Comparison of ENCODE assay signal across 8 mouse cellular contexts in genomic region chr11:80479425-80479824, GRCm38 (mm10). TPM values are rescaled to one million over a fixed set of nuclear protein-coding genes. Genes with fewer than 3 reads are reported as not detected.
DNase-seq lines count a peak whose midpoint lies in the region; ATAC-seq lines count a peak whose summit lies in the region.

No protein-coding gene starts in this region.

- DNase-seq in layer of hippocampus, postnatal 14 days (ENCODE audit: low spot score in 2 of 2): peak; percentile 42 to 53
- DNase-seq in layer of hippocampus, adult 9-10 months (ENCODE audit: low spot score): no peak
- peak; percentile 67 to 78 for DNase-seq in cerebellum, postnatal 10 days
- no peak for DNase-seq in hindbrain, embryonic 10.5 days (ENCODE audit: low spot score)
- DNase-seq in spleen, adult 12 weeks (ENCODE audit: low spot score): no peak
- DNase-seq in frontal cortex, postnatal 36 days (ENCODE audit: low spot score in 2 of 2): no peak

- H3K27ac ChIP-seq in hindbrain, embryonic 10.5 days: peak overlapping the region; percentile 92
- H3K27ac ChIP-seq in midbrain, embryonic 15.5 days: peak overlapping the region; percentile 99
- H3K27ac ChIP-seq in heart, embryonic 12.5 days (ENCODE audit: poor library complexity, severe bottlenecking): no peak overlapping the region

- H3K4me1 ChIP-seq in hindbrain, embryonic 10.5 days (replicated peaks): peaks cover 76% of the 10 kb centered on the region
- peaks cover 45% of the 10 kb centered on the region for H3K4me1 ChIP-seq in midbrain, embryonic 15.5 days
- peaks cover 9% of the 10 kb centered on the region for H3K4me1 ChIP-seq in heart, embryonic 12.5 days (replicated peaks)

- peak overlapping the region; percentile 68 for H3K4me3 ChIP-seq in hindbrain, embryonic 10.5 days
- peak overlapping the region; percentile 89 for H3K4me3 ChIP-seq in midbrain, embryonic 15.5 days
- no peak overlapping the region for H3K4me3 ChIP-seq in heart, embryonic 12.5 days

- peak overlapping the region; percentile 85 for H3K4me2 ChIP-seq in midbrain, embryonic 15.5 days
- no peak overlapping the region for H3K4me2 ChIP-seq in heart, embryonic 12.5 days

- H3K27me3 ChIP-seq in hindbrain, embryonic 10.5 days (ENCODE audit: insufficient read depth, poor library complexity, severe bottlenecking): peaks cover 68% of the 10 kb centered on the region
- H3K27me3 ChIP-seq in midbrain, embryonic 15.5 days (replicated peaks): no peaks in the 10 kb centered on the region
- peaks cover 26% of the 10 kb centered on the region for H3K27me3 ChIP-seq in heart, embryonic 12.5 days (replicated peaks)

- H3K9me3 ChIP-seq in hindbrain, embryonic 10.5 days: no peaks in the 10 kb centered on the region
- no peaks in the 10 kb centered on the region for H3K9me3 ChIP-seq in midbrain, embryonic 15.5 days
- H3K9me3 ChIP-seq in heart, embryonic 12.5 days (replicated peaks): no peaks in the 10 kb centered on the region

- H3K36me3 ChIP-seq in hindbrain, embryonic 10.5 days: peaks cover 32% of the 10 kb centered on the region
- H3K36me3 ChIP-seq in midbrain, embryonic 15.5 days (replicated peaks): no peaks in the 10 kb centered on the region
- peaks cover 6% of the 10 kb centered on the region; the same call in 1 of the 2 replicates for H3K36me3 ChIP-seq in heart, embryonic 12.5 days

- H3K9ac ChIP-seq in midbrain, embryonic 15.5 days: peak overlapping the region; percentile 98
- no peak overlapping the region for H3K9ac ChIP-seq in heart, embryonic 12.5 days

- ATAC-seq in midbrain, embryonic 15.5 days (replicated peaks): no peak
- ATAC-seq in heart, embryonic 12.5 days (ENCODE audit: insufficient number of reproducible peaks, low FRiP score): no peak

- 74% methylated on average over 5 of the region's 5 CpGs for WGBS in hindbrain, embryonic 10.5 days
- WGBS in midbrain, embryonic 15.5 days: 31% methylated on average over 5 of the region's 5 CpGs
- WGBS in heart, embryonic 12.5 days: 71% methylated on average over 5 of the region's 5 CpGs

RNA-seq across cellular contexts. Expression of gene Cdk5r1, which starts 2.6 kb away (rescaled TPM):
- total RNA-seq in layer of hippocampus, postnatal 14 days (2021): 100 to 1,000 TPM; 233 to 258 TPM
- 7.0 and 18.0 TPM in 2 replicates for polyA plus RNA-seq in hindbrain, embryonic 10.5 days (2016; fragmentation: Nextera tagmentation; extraction: Ambion mirVana)
- polyA plus RNA-seq in midbrain, embryonic 15.5 days (2015; fragmentation: Nextera tagmentation; extraction: Ambion mirVana): 102 and 105 TPM in 2 replicates
- 0.50 and 0.56 TPM in 2 replicates for polyA plus RNA-seq in heart, embryonic 12.5 days (2016; fragmentation: Nextera tagmentation; extraction: Ambion mirVana)

RNA-seq across cellular contexts. Expression of gene Psmd11, which starts 51.0 kb away (rescaled TPM):
- total RNA-seq in layer of hippocampus, postnatal 14 days (2021): 100 to 1,000 TPM; 102 to 109 TPM
- 344 and 387 TPM in 2 replicates for polyA plus RNA-seq in hindbrain, embryonic 10.5 days (2016; fragmentation: Nextera tagmentation; extraction: Ambion mirVana)
- 273 and 278 TPM in 2 replicates for polyA plus RNA-seq in midbrain, embryonic 15.5 days (2015; fragmentation: Nextera tagmentation; extraction: Ambion mirVana)
- polyA plus RNA-seq in heart, embryonic 12.5 days (2016; fragmentation: Nextera tagmentation; extraction: Ambion mirVana): 213 and 214 TPM in 2 replicates

Comparison
In these comparisons a context has a peak if more than half of its experiments do, and no peak if none do; other contexts are left out.
1. DNase-seq: peak in layer of hippocampus, postnatal 14 days (2 of 2) and cerebellum, postnatal 10 days (2 of 2); none in layer of hippocampus, adult 9-10 months (single experiment), hindbrain, embryonic 10.5 days (single experiment), spleen, adult 12 weeks (single experiment) and frontal cortex, postnatal 36 days (0 of 2).